Mouse (Mus musculus) adrenal gland, adult 8-10 months (tissue): ENCODE measurements at regions not wholly inside any gene's neighbourhood (a gene's known extent, or its start where the extent isn't known, plus 50 kb on each side); places are given as distances from the start of the nearest gene placed in this dataset.

ENCODE experiments used
- DNase-seq: peaks from one replicate; pipeline ENCODE4 v3.0.0; 2022

GRCm38 (mm10) chr8:92427801-92428200 is 70.4 kb downstream of the Irx5 start:
- DNase-seq, result no peak

GRCm38 (mm10) chr8:92437075-92437663 is 79.7 kb downstream of the Irx5 start:
- DNase-seq, result no peak

GRCm38 (mm10) chr8:92438294-92438693 is 80.9 kb downstream of the Irx5 start:
- DNase-seq, result no peak

- no peak for DNase-seq
These were observed 82.5 kb downstream of the Irx5 start for GRCm38 (mm10) chr8:92439713-92440436.

GRCm38 (mm10) chr8:92442086-92442485 is 84.7 kb downstream of the Irx5 start:
- DNase-seq, result no peak

GRCm38 (mm10) chr8:92459291-92459690 is 101.9 kb downstream of the Irx5 start:
- no peak for DNase-seq

- DNase-seq, result no peak
These were observed 102.9 kb downstream of the Irx5 start for GRCm38 (mm10) chr8:92460129-92460953.

GRCm38 (mm10) chr8:92469141-92470000 is 111.9 kb downstream of the Irx5 start:
- DNase-seq, result no peak

GRCm38 (mm10) chr8:92472257-92472656 is 114.8 kb downstream of the Irx5 start:
- DNase-seq, result no peak

GRCm38 (mm10) chr8:92472817-92473216 is 115.4 kb downstream of the Irx5 start:
- no peak for DNase-seq

- no peak for DNase-seq
These were observed 125.0 kb downstream of the Irx5 start for GRCm38 (mm10) chr8:92482393-92482792.

- no peak for DNase-seq
These were observed 125.8 kb downstream of the Irx5 start for GRCm38 (mm10) chr8:92483055-92483765.

GRCm38 (mm10) chr8:92488526-92489159 is 131.2 kb downstream of the Irx5 start:
- no peak for DNase-seq

GRCm38 (mm10) chr8:92491533-92491932 is 134.1 kb downstream of the Irx5 start:
- DNase-seq, result no peak

GRCm38 (mm10) chr8:92493403-92493802 is 136.0 kb downstream of the Irx5 start:
- peak; percentile 6 for DNase-seq

GRCm38 (mm10) chr8:92505552-92506281 is 148.3 kb downstream of the Irx5 start:
- DNase-seq, result no peak

- no peak for DNase-seq
These were observed 149.0 kb downstream of the Irx5 start for GRCm38 (mm10) chr8:92506436-92506835.

- DNase-seq, result no peak
These were observed 149.5 kb downstream of the Irx5 start for GRCm38 (mm10) chr8:92506906-92507305.

- DNase-seq, result no peak
These were observed 158.0 kb downstream of the Irx5 start for GRCm38 (mm10) chr8:92515385-92515784.

GRCm38 (mm10) chr8:92518031-92518430 is 156.1 kb upstream of the Irx6 start:
- DNase-seq, result no peak

GRCm38 (mm10) chr8:92518486-92518885 is 155.6 kb upstream of the Irx6 start:
- DNase-seq, result no peak
